Mouse (Mus musculus) cortical plate, adult 2 months (tissue): ENCODE results near the gene Olfr394.

Source experiments
- CTCF ChIP-seq: fragments of 200-500 bp; IDR thresholded peaks from 2 replicates; pipeline ENCODE4 v1.5.1; 2011; ENCODE audit warnings: mild to moderate bottlenecking, control low read depth, low read length; ENCODE audit not compliant: insufficient read depth; ENCODE audit errors: extremely low read depth
- POLR2A ChIP-seq: fragments of 200-500 bp; IDR thresholded peaks from 2 replicates; pipeline ENCODE4 v1.6.1; 2011; ENCODE audit warnings: mild to moderate bottlenecking, low read length, control low read depth; ENCODE audit not compliant: insufficient read depth; ENCODE audit errors: extremely low read depth

DNA sequence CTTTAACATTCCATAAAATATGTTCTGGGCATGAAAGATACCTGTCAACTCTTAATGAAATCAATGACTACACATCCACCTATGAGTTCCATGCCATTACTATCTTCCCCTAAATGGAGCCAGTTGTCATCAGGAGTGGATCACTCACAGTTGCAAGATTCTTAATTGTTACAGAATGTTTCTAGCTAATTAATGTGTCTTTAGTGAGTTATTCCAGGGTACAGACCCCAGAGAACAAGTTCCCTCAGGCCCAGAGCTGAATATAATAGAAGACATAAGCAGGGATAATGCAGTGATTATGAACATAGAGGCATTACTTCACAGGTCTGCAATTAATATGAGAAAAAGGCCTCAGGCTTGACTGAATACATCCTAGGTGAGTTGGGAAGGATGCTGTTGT, 45.8 kb upstream of the Olfr394 start, which contains the start of gene Olfr23:
- no peak for TF ChIP-seq POLR2A
- no peak for TF ChIP-seq CTCF
